Mouse (Mus musculus) liver, embryonic 14.5 days (tissue): ENCODE results near the gene Elk3. TPM values are rescaled to one million over a fixed set of nuclear protein-coding genes. Genes with fewer than 3 reads are reported as not detected.

Source experiments
- ATAC-seq: fragments of 200-750 bp; cut with Nextera tagmentation; 2 replicates; pipeline ENCODE4 v1.8.0; 2017; ENCODE audit warnings: moderate number of reproducible peaks, mild to moderate bottlenecking, moderate library complexity; ENCODE audit not compliant: insufficient read depth
- DNase-seq, 3 experiments: peaks; one replicate each; pipeline ENCODE4 v3.0.0-alpha.2; 2012 to 2013; ENCODE audit warnings: low read depth in 3 of 3, low spot score in 3 of 3
- H3K27ac ChIP-seq: fragments of 300-500 bp; sonication (generic); 2 replicates; pipeline ENCODE4 v1.5.1; 2014; ENCODE audit warnings: moderate library complexity, mild to moderate bottlenecking, control low read depth, inconsistent platforms
- H3K27me3 ChIP-seq: fragments of 300-500 bp; sonication (generic); 2 replicates; pipeline ENCODE4 v1.6.1; 2014; ENCODE audit warnings: mild to moderate bottlenecking, low read length, moderate library complexity; ENCODE audit not compliant: control insufficient read depth, insufficient read depth
- H3K36me3 ChIP-seq: fragments of 300-500 bp; sonication (generic); replicated peaks from 2 replicates; pipeline ENCODE4 v1.6.1; 2014; ENCODE audit warnings: low read depth; ENCODE audit not compliant: control insufficient read depth, insufficient read depth
- H3K4me1 ChIP-seq, 2 experiments: fragments of 200-500 bp in 1 of 2; fragments of 300-500 bp in 1 of 2; sonication (generic) in 1 of 2; replicated peaks; 2 replicates each; pipeline ENCODE4 v1.6.1; 2012 to 2014; ENCODE audit warnings: antibody characterized with exemption in 1 of 2, inconsistent platforms in 1 of 2, low read length in 1 of 2; ENCODE audit not compliant: control insufficient read depth in 2 of 2, insufficient read depth in 2 of 2
- H3K4me2 ChIP-seq: fragments of 300-500 bp; sonication (generic); 2 replicates; pipeline ENCODE4 v1.6.1; 2014; ENCODE audit warnings: low read depth, mild to moderate bottlenecking, control low read depth, moderate library complexity
- H3K4me3 ChIP-seq, 2 experiments: fragments of 200-500 bp in 1 of 2; fragments of 300-500 bp in 1 of 2; sonication (generic) in 1 of 2; 2 replicates each; pipeline ENCODE4 v1.5.1; 2012 to 2014; ENCODE audit warnings: low read depth in 2 of 2, low read length in 2 of 2, mild to moderate bottlenecking in 2 of 2, control low read depth in 1 of 2, inconsistent platforms in 1 of 2, moderate library complexity in 1 of 2; ENCODE audit not compliant: insufficient read depth in 1 of 2
- H3K9ac ChIP-seq: fragments of 300-500 bp; sonication (generic); replicated peaks from 2 replicates; pipeline ENCODE4 v1.6.1; 2014; ENCODE audit warnings: mild to moderate bottlenecking, control low read depth, moderate library complexity
- H3K9me3 ChIP-seq: fragments of 300-500 bp; sonication (generic); 2 replicates; pipeline ENCODE4 v1.6.1; 2016; ENCODE audit warnings: low read length, mixed read lengths; ENCODE audit not compliant: control insufficient read depth
- CTCF ChIP-seq: IDR thresholded peaks from 2 replicates; pipeline ENCODE4 v1.5.1; 2016; ENCODE audit warnings: antibody characterized with exemption, low read depth, control low read depth
- EP300 ChIP-seq: IDR thresholded peaks from 2 replicates; pipeline ENCODE4 v1.6.1; 2016; ENCODE audit warnings: antibody characterized with exemption, low read depth
- WGBS: fragments of 180-500 bp; shearing (Covaris S2); extraction: QIAGEN DNeasy Blood & Tissue Kit; methylation state at CpG from one replicate; pipeline ENCODE4 v1.1.7; 2014; ENCODE audit not compliant: insufficient replicate concordance; 5-methylcytosine and 5-hydroxymethylcytosine counted together
- polyA plus RNA-seq, 2 experiments: library from polyadenylated mRNA; depleted of rRNA in 1 of 2; stranded (reverse) in 1 of 2; unstranded in 1 of 2; fragments of >200 nt; fragmentation: Nextera tagmentation in 1 of 2; extraction: Ambion mirVana in 1 of 2; gene quantifications; 2 replicates each; pipeline versions ENCODE4 v1.2.1 to v1.2.3; 2012 to 2014

Elk3 gene
- polyA plus RNA-seq, 2 experiments = 4.0 to 4.6 TPM

- Histone ChIP-seq H3K4me1 (peaks cover 0 to 20% of the 10 kb centered on the region in 2 experiments; a peak in 3 of 4 replicates), H3K4me2 (no peak overlapping the region), H3K36me3 (no peaks in the 10 kb centered on the region), H3K27ac (no peak overlapping the region), H3K4me3 (no peak overlapping the region), H3K27me3 (no peaks in the 10 kb centered on the region), H3K9me3 (no peaks in the 10 kb centered on the region), H3K9ac (no peak overlapping the region)
- TF ChIP-seq EP300 = no peak
- no peak for TF ChIP-seq CTCF
- DNase-seq (no peak), ATAC-seq (peak; percentile 57; the same call in 1 of the 2 replicates)
- WGBS = 23% methylated on average over 12 of the region's 12 CpGs
Observed at GRCm38 (mm10) chr10:93325804-93326740, 15.1 kb upstream of the Elk3 start.

GRCm38 (mm10) chr10:93325369-93325768, 14.4 kb upstream of the Elk3 start:
- no peaks in the 10 kb centered on the region for H3K36me3 ChIP-seq
- no peak overlapping the region for H3K27ac ChIP-seq
- no peaks in the 10 kb centered on the region for H3K9me3 ChIP-seq
- DNase-seq (no peak), ATAC-seq (no peak)
- no peaks in the 10 kb centered on the region for H3K27me3 ChIP-seq
- no peak overlapping the region for H3K4me3 ChIP-seq
- no peak overlapping the region for H3K9ac ChIP-seq
- TF ChIP-seq EP300 = no peak
- TF ChIP-seq CTCF = no peak
- H3K4me1 ChIP-seq = peaks cover 0 to 20% of the 10 kb centered on the region in 2 experiments; a peak in 3 of 4 replicates
- H3K4me2 ChIP-seq = no peak overlapping the region
- WGBS = 30% methylated on average over 3 of the region's 3 CpGs

GRCm38 (mm10) chr10:93324438-93324837, 13.5 kb upstream of the Elk3 start:
- no peak for ATAC-seq
- Histone ChIP-seq H3K4me3 (no peak overlapping the region), H3K9ac (no peak overlapping the region), H3K36me3 (no peaks in the 10 kb centered on the region), H3K4me2 (no peak overlapping the region), H3K27ac (no peak overlapping the region), H3K27me3 (no peaks in the 10 kb centered on the region), H3K4me1 (peaks cover 0 to 20% of the 10 kb centered on the region in 2 experiments; a peak in 3 of 4 replicates), H3K9me3 (no peaks in the 10 kb centered on the region)
- TF ChIP-seq EP300 (no peak), CTCF (no peak)
- 78% methylated on average over 2 of the region's 2 CpGs for WGBS
- DNase-seq = no peak

- H3K4me3 ChIP-seq = no peak overlapping the region
- H3K9ac ChIP-seq = no peak overlapping the region
- no peaks in the 10 kb centered on the region for H3K27me3 ChIP-seq
- H3K4me2 ChIP-seq = no peak overlapping the region
- TF ChIP-seq EP300 (no peak), CTCF (no peak)
- H3K27ac ChIP-seq = no peak overlapping the region
- ATAC-seq (no peak), DNase-seq (no peak)
- no peaks in the 10 kb centered on the region for H3K9me3 ChIP-seq
- peaks cover 0 to 20% of the 10 kb centered on the region in 2 experiments; a peak in 3 of 4 replicates for H3K4me1 ChIP-seq
- 72% methylated on average over 2 of the region's 2 CpGs for WGBS
- H3K36me3 ChIP-seq = no peaks in the 10 kb centered on the region
Observed at GRCm38 (mm10) chr10:93323659-93324058, 12.7 kb upstream of the Elk3 start.

GRCm38 (mm10) chr10:93321763-93322162, 10.8 kb upstream of the Elk3 start:
- no peak for DNase-seq
- no peak for TF ChIP-seq CTCF
- TF ChIP-seq EP300 = no peak
- ATAC-seq = no peak
- H3K27me3 ChIP-seq = no peaks in the 10 kb centered on the region
- no peaks in the 10 kb centered on the region for H3K36me3 ChIP-seq
- peaks cover 0 to 14% of the 10 kb centered on the region in 2 experiments; a peak in 3 of 4 replicates for H3K4me1 ChIP-seq
- no peak overlapping the region for H3K4me2 ChIP-seq
- no peak overlapping the region for H3K9ac ChIP-seq
- no peak overlapping the region for H3K27ac ChIP-seq
- H3K4me3 ChIP-seq = no peak overlapping the region
- H3K9me3 ChIP-seq = no peaks in the 10 kb centered on the region
